Mouse (Mus musculus) Patski (cell line): Measurements from ENCODE around the gene Rrnad1. TPM values are rescaled to one million over a fixed set of nuclear protein-coding genes. Genes with fewer than 3 reads are reported as not detected.

ENCODE experiments used
- ATAC-seq: fragments of 100-300 bp; one replicate; pipeline ENCODE4 v1.8.0; 2021
- CTCF ChIA-PET: fragments of 350-600 bp; sonication (Branson Sonifier 250); formaldehyde crosslinking; loops from one replicate; lab custom pipeline; 2022; ENCODE audit warnings: inconsistent platforms; lab: Charles Lee
- POLR2A ChIA-PET: fragments of 350-600 bp; sonication (Branson Sonifier 250); formaldehyde crosslinking; loops from one replicate; lab custom pipeline; 2022; ENCODE audit warnings: antibody characterized with exemption, inconsistent platforms; lab: Charles Lee
- DNase-seq: peaks from one replicate; pipeline ENCODE4 v3.0.0-alpha.2; 2011; ENCODE audit warnings: low read depth, low spot score
- H3K27me3 ChIP-seq: fragments of 371-371 bp; one replicate; pipeline ENCODE4 v1.5.1; 2021
- CTCF ChIP-seq: fragments of 100-300 bp; IDR thresholded peaks from one replicate; pipeline ENCODE4 v1.5.1; 2021
- in situ Hi-C: fragments of 300-500 bp; cut with MboI; formaldehyde crosslinking; loops from 3 replicates; pipeline ENCODE4 v1.11.1; 2018; ENCODE audit warnings: low pct_unique_long_range_greater_than_20kb, mixed read lengths
- polyA plus RNA-seq: library from polyadenylated mRNA; unstranded; gene quantifications from one replicate; pipeline ENCODE4 v1.2.3, GENCODE M21; 2021

Gene Rrnad1
- polyA plus RNA-seq, 1 experiment from 2014 or later: 24.6 TPM

DNA sequence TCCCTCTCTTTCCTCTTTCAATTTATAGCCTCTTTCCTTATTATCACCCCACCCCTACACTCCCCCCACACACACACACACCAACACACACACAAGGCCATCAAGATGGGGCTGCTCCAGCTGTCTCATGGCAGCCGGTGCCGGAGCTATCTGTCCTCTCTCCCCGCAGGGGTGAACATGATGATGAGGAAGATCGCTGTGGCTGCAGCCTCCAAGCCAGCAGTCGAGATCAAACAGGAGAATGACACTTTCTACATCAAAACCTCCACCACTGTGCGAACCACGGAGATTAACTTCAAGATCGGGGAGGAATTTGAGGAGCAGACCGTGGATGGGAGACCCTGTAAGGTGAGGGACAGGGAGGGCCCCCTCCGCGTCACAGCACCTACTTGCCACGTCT, 21.4 kb upstream of the Rrnad1 start:
- H3K27me3 ChIP-seq: no peaks in the 10 kb centered on the region
- in situ Hi-C loops: no loop called here
- no peak for TF ChIP-seq CTCF
- ChIA-PET POLR2A (no interaction called here), CTCF (interaction anchor here (1.1 to 3.6 kb wide), 4 partner anchors 9 to 35 kb away, joined by 4 to 14 read pairs (median 10); no protein-coding TSS in a partner anchor)
- DNase-seq: no peak
- ATAC-seq: no peak

DNA sequence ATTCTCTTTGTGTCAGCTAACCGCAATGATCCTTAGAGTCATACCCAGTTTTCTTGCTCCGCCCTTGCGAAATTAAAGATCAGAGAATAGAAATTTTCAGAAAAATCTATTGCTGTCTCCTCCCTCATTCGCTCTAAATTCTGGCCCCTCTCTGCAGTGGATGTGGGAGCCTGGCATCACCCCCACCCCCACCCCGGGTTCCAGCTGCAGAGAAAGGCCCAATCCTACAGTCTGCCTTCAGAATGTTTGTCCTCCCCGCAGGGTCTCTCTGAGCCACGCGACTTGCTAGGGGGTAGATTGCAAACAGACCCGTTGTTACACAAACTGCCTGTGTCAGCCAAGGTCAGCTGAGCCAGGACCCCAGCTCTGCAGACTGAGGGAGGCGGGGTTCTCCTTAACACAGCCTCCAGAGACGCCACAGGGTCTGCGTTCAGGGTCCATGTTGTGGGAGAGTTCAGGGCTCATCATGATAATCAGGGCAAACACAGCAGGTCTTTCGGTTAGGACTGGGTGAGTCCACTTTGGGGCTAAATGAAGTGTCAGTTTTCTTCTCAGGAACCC, 19.5 kb upstream of the Rrnad1 start:
- in situ Hi-C loops: no loop called here
- no peak for ATAC-seq
- ChIA-PET POLR2A (interaction anchor here (0.5 to 1.4 kb wide), 4 partner anchors 9 to 74 kb away, joined by 3 to 5 read pairs (median 3); no protein-coding TSS in a partner anchor), CTCF (interaction anchor here (0.9 to 3.6 kb wide), 5 partner anchors 9 to 37 kb away, joined by 5 to 17 read pairs (median 9); no protein-coding TSS in a partner anchor)
- no peak for DNase-seq
- TF ChIP-seq CTCF: no peak
- no peaks in the 10 kb centered on the region for H3K27me3 ChIP-seq

DNA sequence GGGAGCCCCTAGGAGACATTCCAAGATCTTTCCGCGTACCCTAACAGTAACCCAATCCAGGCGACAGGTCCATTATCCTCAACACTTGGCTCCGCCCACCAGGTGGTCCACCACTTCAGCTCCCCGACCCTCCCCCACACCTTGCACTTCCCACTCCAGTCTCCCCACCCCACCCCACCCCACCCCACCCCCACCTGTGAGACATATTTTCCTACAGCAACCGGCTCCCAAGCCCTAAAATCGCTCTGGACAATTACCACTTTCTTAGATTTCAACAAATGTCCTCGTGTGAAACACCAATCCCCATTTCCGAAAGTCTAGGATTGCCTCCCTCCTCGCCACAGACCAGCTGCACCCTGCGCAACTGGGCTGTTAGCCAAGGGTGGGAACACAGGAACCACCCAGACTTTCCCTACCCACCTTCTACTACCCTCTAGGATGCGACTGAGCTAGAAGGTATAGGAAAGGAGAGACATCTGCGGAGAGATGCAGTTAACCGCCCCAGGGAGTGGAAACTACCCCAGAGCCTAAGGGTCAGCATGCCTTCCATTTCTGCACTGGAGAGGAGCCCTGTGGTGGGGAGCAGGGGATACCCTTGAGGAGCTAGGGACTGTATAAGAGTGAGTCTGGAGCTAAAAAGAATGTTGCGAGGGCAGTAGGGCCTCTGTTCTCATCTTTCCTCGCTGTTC, 18.9 kb upstream of the Rrnad1 start:
- ATAC-seq: no peak
- in situ Hi-C loops: no loop called here
- DNase-seq: no peak
- no peak for TF ChIP-seq CTCF
- ChIA-PET POLR2A (interaction anchor here (1.0 to 1.4 kb wide), 2 partner anchors 9 to 12 kb away, joined by 3 to 5 read pairs; no protein-coding TSS in a partner anchor), CTCF (interaction anchor here (0.8 to 3.6 kb wide), 5 partner anchors 9 to 37 kb away, joined by 5 to 17 read pairs (median 9); no protein-coding TSS in a partner anchor)
- H3K27me3 ChIP-seq: no peaks in the 10 kb centered on the region

DNA sequence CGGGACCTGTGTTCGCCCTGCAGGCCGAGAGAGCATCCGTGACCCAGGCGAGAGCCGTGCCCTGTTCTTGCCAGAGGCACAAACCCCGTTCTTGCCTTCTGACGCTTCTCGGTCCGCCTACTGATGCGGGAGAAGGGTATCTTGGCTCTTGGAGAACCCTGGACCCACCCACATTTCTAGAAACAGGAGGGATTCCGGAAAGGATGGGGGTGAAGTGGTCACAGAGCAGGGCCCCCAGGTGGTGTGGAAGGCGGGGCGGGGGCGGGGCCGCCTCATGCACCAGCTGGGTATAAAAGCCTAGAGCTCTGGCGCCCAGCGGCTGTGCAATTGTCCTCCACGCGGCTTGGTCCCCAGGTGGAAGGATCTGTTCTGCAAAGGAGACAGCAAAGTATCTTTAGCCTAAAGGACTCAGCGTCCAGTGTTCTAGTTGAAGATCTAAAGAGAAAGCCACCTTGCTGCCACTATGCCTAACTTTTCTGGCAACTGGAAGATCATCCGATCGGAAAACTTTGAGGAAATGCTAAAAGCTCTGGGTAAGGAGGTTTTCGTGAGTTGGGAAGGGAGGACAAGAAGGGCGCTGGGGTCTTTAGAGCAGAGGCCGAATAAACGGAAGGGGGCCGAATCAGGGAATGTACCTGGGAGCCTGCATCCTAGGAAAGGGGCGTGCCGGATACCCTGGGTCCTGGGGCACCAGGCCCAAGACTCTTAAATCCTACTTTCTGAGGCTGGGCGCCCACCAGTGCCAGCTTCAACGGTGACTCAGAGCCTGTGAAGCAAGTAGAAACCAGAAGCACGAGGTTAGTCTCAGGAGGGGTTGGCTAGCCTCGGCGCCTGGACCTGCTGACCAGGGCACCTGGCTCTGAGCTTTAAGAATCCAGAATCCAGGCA, 18.1 kb upstream of the Rrnad1 start, which contains the start of gene Crabp2:
Gene Crabp2 (plus strand): TSS at position 289 of the 888 bp plus-strand sequence.
- in situ Hi-C loops: no loop called here
- ChIA-PET POLR2A (interaction anchor here (1.4 kb wide), 1 partner anchor 10 kb away, joined by 5 read pairs; no protein-coding TSS in a partner anchor), CTCF (interaction anchor here (0.8 to 3.4 kb wide), 3 partner anchors 8 to 38 kb away, joined by 5 to 17 read pairs (median 9); no protein-coding TSS in a partner anchor)
- no peaks in the 10 kb centered on the region for H3K27me3 ChIP-seq
- ATAC-seq (peak; percentile 20), DNase-seq (no peak)
- TF ChIP-seq CTCF: no peak

DNA sequence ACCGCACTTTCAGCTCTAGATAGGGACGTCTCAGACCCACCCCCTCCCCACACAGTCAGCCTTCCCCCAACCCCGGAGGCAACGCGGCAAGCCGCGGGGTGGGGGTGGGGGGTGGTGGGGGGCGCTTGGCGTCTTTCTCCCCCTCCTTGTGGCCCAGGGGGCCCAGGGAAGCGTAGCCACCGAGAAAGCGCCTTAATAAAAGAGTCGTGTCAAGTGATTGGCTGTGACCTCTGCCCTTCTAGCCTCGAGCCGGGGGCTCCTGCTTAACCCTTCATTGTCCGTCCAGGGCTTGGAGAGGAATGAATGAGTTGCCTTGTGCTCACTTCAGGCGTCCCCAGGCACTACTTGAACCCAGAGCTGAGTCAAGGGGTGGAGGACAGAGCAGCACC, 17.3 kb upstream of the Rrnad1 start:
- ATAC-seq (no peak), DNase-seq (no peak)
- CTCF ChIA-PET: interaction anchor here (1.1 to 3.4 kb wide), 2 partner anchors 11 to 13 kb away, joined by 3 to 17 read pairs; no protein-coding TSS in a partner anchor
- POLR2A ChIA-PET: interaction anchor here (0.6 kb wide), 1 partner anchor 202 kb away, joined by 6 read pairs; no protein-coding TSS in a partner anchor
- in situ Hi-C loops: no loop called here
- H3K27me3 ChIP-seq: no peaks in the 10 kb centered on the region
- TF ChIP-seq CTCF: no peak

DNA sequence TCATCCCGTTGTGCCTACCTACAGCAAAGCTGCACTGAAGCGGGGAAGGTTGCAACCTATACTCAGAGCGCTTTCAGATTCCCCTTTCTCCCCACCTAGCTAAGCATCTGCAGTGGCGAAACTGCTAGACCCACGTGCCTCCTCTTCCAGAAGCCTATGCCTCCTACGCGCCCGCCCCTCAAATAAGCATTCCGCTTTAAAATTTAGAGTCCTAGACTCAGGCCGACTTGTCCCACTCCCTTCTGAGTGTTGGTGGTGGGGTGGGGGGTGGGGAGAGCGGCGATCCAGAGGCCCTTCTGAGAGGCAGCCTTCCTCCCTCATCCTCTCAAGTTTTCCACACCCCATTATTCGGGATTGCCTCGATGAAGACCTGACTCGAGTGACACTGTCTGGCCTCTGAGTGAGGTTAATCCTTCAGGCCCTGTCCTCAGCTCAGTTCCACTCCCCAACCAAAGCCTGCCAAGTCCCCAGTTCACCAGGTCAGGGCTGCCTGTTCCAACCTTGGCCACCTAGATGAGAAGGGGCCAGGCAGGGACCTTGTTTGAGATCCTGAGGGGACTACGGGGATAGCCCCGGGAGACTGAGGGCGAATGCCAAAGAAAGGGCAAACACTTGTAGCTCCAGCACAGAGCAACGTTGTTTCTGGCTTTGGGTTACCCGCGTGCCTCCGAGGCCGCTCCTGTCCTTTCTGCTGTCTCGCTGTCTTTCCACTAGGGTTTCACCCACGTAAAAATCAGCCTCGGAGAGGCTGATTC, 16.7 kb upstream of the Rrnad1 start:
- ChIA-PET CTCF (interaction anchor here (1.1 kb wide), 1 partner anchor 10 kb away, joined by 3 read pairs; no protein-coding TSS in a partner anchor), POLR2A (interaction anchor here (0.6 kb wide), 1 partner anchor 202 kb away, joined by 6 read pairs; no protein-coding TSS in a partner anchor)
- no peak for ATAC-seq
- in situ Hi-C loops: no loop called here
- no peaks in the 10 kb centered on the region for H3K27me3 ChIP-seq
- no peak for DNase-seq
- TF ChIP-seq CTCF: no peak

DNA sequence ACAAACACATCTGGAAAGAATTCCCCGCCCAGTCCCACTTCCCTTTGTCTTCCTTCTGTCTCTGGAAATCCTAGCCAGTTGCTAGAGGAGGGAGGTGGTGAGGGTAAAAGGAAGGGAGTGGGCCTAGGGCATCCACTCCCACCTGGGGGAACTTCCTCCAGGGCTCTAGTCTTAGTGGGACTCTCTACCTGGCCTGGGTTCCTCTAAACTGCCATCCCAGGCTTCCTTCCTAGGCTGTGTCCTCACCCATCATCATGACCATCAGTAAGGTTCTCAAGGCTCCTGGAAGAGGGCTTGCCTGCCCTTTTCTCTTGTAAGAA, 16.0 kb upstream of the Rrnad1 start:
- no peak for DNase-seq
- TF ChIP-seq CTCF: no peak
- ATAC-seq: no peak
- in situ Hi-C loops: no loop called here
- CTCF ChIA-PET: no interaction called here
- POLR2A ChIA-PET: no interaction called here
- no peaks in the 10 kb centered on the region for H3K27me3 ChIP-seq

DNA sequence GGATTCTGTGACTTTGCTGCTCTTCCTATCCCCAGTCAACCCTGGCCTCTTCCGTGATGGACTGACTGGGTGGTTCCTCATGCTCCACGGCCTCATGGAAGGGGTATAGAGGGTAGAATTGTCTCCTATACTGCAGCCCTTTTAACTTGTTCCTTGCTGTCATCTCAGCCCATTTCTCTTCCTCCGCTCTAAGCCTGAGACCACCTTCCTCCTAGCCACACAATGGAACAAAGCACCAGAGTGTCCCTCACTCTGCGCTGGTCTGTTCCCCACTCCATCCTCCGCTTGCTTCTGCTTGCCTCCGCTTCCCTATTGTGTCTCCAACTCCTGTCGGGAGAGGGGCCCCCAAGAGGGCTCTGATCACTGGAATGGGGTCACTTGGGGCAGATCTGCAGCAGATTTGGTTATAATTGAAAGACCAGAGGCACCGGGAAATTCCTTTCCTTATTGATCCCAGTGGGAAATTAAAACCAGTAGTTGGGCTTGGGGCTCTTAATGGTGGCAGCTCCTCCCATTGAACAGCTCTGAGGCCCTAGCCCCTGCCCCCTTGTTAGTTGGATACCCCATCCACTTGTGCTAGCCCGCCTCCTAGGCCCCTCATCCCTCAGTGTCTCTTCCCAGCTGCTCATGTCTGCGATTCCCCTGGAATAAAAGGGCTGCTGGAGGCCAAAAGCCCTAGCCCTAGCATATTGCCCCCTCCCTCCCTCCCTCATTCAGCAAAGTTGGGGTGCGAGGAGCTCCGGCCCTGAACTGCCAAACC, 15.4 kb upstream of the Rrnad1 start:
- POLR2A ChIA-PET: no interaction called here
- no peak for TF ChIP-seq CTCF
- no peaks in the 10 kb centered on the region for H3K27me3 ChIP-seq
- DNase-seq (no peak), ATAC-seq (no peak)
- CTCF ChIA-PET: no interaction called here
- in situ Hi-C loops: no loop called here
